Mouse (Mus musculus): ENCODE measurements around the gene Gm13288. TPM values are rescaled to one million over a fixed set of nuclear protein-coding genes. Genes with fewer than 3 reads are reported as not detected.

Gene Gm13288
- polyA plus RNA-seq, 1 experiment from 2014 or later, result not detected

Other genes with a start within 250 kb of the Gm13288 start
- not detected for gene Ifna15, start 247.3 kb upstream of the Gm13288 start, polyA plus RNA-seq (2014; fragmentation: Illumina TruSeq; extraction: RNeasy Lipid Tissue Mini Kit (QIAGEN cat#74804); ENCODE audit: low replicate concordance)
- not detected for gene Ifna14, start 233.7 kb upstream of the Gm13288 start, polyA plus RNA-seq (2014; fragmentation: Illumina TruSeq; extraction: RNeasy Lipid Tissue Mini Kit (QIAGEN cat#74804); ENCODE audit: low replicate concordance)
- gene Ifna9, start 213.1 kb upstream of the Gm13288 start, polyA plus RNA-seq (2014; fragmentation: Illumina TruSeq; extraction: RNeasy Lipid Tissue Mini Kit (QIAGEN cat#74804); ENCODE audit: low replicate concordance), result not detected
- gene Ifna12, start 202.2 kb upstream of the Gm13288 start, polyA plus RNA-seq (2014; fragmentation: Illumina TruSeq; extraction: RNeasy Lipid Tissue Mini Kit (QIAGEN cat#74804); ENCODE audit: low replicate concordance), result not detected
- gene C87499, start 171.1 kb upstream of the Gm13288 start, polyA plus RNA-seq (2014; fragmentation: Illumina TruSeq; extraction: RNeasy Lipid Tissue Mini Kit (QIAGEN cat#74804); ENCODE audit: low replicate concordance), result not detected
- gene Ifna13, start 161.1 kb upstream of the Gm13288 start, polyA plus RNA-seq (2014; fragmentation: Illumina TruSeq; extraction: RNeasy Lipid Tissue Mini Kit (QIAGEN cat#74804); ENCODE audit: low replicate concordance), result not detected
- not detected for gene Ifna16, start 128.6 kb upstream of the Gm13288 start, polyA plus RNA-seq (2014; fragmentation: Illumina TruSeq; extraction: RNeasy Lipid Tissue Mini Kit (QIAGEN cat#74804); ENCODE audit: low replicate concordance)
- not detected for gene Ifna2, start 121.6 kb upstream of the Gm13288 start, polyA plus RNA-seq (2014; fragmentation: Illumina TruSeq; extraction: RNeasy Lipid Tissue Mini Kit (QIAGEN cat#74804); ENCODE audit: low replicate concordance)
- not detected for gene Ifnab, start 114.2 kb upstream of the Gm13288 start, polyA plus RNA-seq (2014; fragmentation: Illumina TruSeq; extraction: RNeasy Lipid Tissue Mini Kit (QIAGEN cat#74804); ENCODE audit: low replicate concordance)
- not detected for gene Gm26566, start 83.7 kb upstream of the Gm13288 start, polyA plus RNA-seq (2014; fragmentation: Illumina TruSeq; extraction: RNeasy Lipid Tissue Mini Kit (QIAGEN cat#74804); ENCODE audit: low replicate concordance)
- 117 TPM for gene Klhl9, start 83.1 kb upstream of the Gm13288 start, polyA plus RNA-seq (2014; fragmentation: Illumina TruSeq; extraction: RNeasy Lipid Tissue Mini Kit (QIAGEN cat#74804); ENCODE audit: low replicate concordance)
- not detected for gene Gm13271, start 50.7 kb upstream of the Gm13288 start, polyA plus RNA-seq (2014; fragmentation: Illumina TruSeq; extraction: RNeasy Lipid Tissue Mini Kit (QIAGEN cat#74804); ENCODE audit: low replicate concordance)
- gene Gm13283, start 45.4 kb upstream of the Gm13288 start, polyA plus RNA-seq (2014; fragmentation: Illumina TruSeq; extraction: RNeasy Lipid Tissue Mini Kit (QIAGEN cat#74804); ENCODE audit: low replicate concordance), result not detected
- gene Gm13290, start 31.7 kb upstream of the Gm13288 start, polyA plus RNA-seq (2014; fragmentation: Illumina TruSeq; extraction: RNeasy Lipid Tissue Mini Kit (QIAGEN cat#74804); ENCODE audit: low replicate concordance), result not detected
- gene Gm13289, start 28.6 kb upstream of the Gm13288 start, polyA plus RNA-seq (2014; fragmentation: Illumina TruSeq; extraction: RNeasy Lipid Tissue Mini Kit (QIAGEN cat#74804); ENCODE audit: low replicate concordance), result not detected
- gene Gm13272, start 25.7 kb upstream of the Gm13288 start, polyA plus RNA-seq (2014; fragmentation: Illumina TruSeq; extraction: RNeasy Lipid Tissue Mini Kit (QIAGEN cat#74804); ENCODE audit: low replicate concordance), result not detected
- gene Ifnz, start 23.4 kb upstream of the Gm13288 start, polyA plus RNA-seq (2014; fragmentation: Illumina TruSeq; extraction: RNeasy Lipid Tissue Mini Kit (QIAGEN cat#74804); ENCODE audit: low replicate concordance), result not detected
- gene Gm13276, start 19.8 kb upstream of the Gm13288 start, polyA plus RNA-seq (2014; fragmentation: Illumina TruSeq; extraction: RNeasy Lipid Tissue Mini Kit (QIAGEN cat#74804); ENCODE audit: low replicate concordance), result not detected
- not detected for gene Gm13277, start 16.9 kb upstream of the Gm13288 start, polyA plus RNA-seq (2014; fragmentation: Illumina TruSeq; extraction: RNeasy Lipid Tissue Mini Kit (QIAGEN cat#74804); ENCODE audit: low replicate concordance)
- not detected for gene Gm13278, start 14.0 kb upstream of the Gm13288 start, polyA plus RNA-seq (2014; fragmentation: Illumina TruSeq; extraction: RNeasy Lipid Tissue Mini Kit (QIAGEN cat#74804); ENCODE audit: low replicate concordance)
- gene Gm13275, start 11.0 kb upstream of the Gm13288 start, polyA plus RNA-seq (2014; fragmentation: Illumina TruSeq; extraction: RNeasy Lipid Tissue Mini Kit (QIAGEN cat#74804); ENCODE audit: low replicate concordance), result not detected
- gene Gm13279, start 8.1 kb upstream of the Gm13288 start, polyA plus RNA-seq (2014; fragmentation: Illumina TruSeq; extraction: RNeasy Lipid Tissue Mini Kit (QIAGEN cat#74804); ENCODE audit: low replicate concordance), result not detected
- gene Gm13285, start 5.9 kb upstream of the Gm13288 start, polyA plus RNA-seq (2014; fragmentation: Illumina TruSeq; extraction: RNeasy Lipid Tissue Mini Kit (QIAGEN cat#74804); ENCODE audit: low replicate concordance), result not detected
- not detected for gene Gm13287, start 2.3 kb upstream of the Gm13288 start, polyA plus RNA-seq (2014; fragmentation: Illumina TruSeq; extraction: RNeasy Lipid Tissue Mini Kit (QIAGEN cat#74804); ENCODE audit: low replicate concordance)
- not detected for gene Ifna7, start 10.7 kb downstream of the Gm13288 start, polyA plus RNA-seq (2014; fragmentation: Illumina TruSeq; extraction: RNeasy Lipid Tissue Mini Kit (QIAGEN cat#74804); ENCODE audit: low replicate concordance)
- not detected for gene Ifna11, start 14.4 kb downstream of the Gm13288 start, polyA plus RNA-seq (2014; fragmentation: Illumina TruSeq; extraction: RNeasy Lipid Tissue Mini Kit (QIAGEN cat#74804); ENCODE audit: low replicate concordance)
- gene Ifna6, start 21.9 kb downstream of the Gm13288 start, polyA plus RNA-seq (2014; fragmentation: Illumina TruSeq; extraction: RNeasy Lipid Tissue Mini Kit (QIAGEN cat#74804); ENCODE audit: low replicate concordance), result not detected
- not detected for gene Ifna5, start 30.0 kb downstream of the Gm13288 start, polyA plus RNA-seq (2014; fragmentation: Illumina TruSeq; extraction: RNeasy Lipid Tissue Mini Kit (QIAGEN cat#74804); ENCODE audit: low replicate concordance)
- gene Ifna4, start 36.3 kb downstream of the Gm13288 start, polyA plus RNA-seq (2014; fragmentation: Illumina TruSeq; extraction: RNeasy Lipid Tissue Mini Kit (QIAGEN cat#74804); ENCODE audit: low replicate concordance), result not detected
- gene Ifna1, start 44.6 kb downstream of the Gm13288 start, polyA plus RNA-seq (2014; fragmentation: Illumina TruSeq; extraction: RNeasy Lipid Tissue Mini Kit (QIAGEN cat#74804); ENCODE audit: low replicate concordance), result not detected
- gene Ifne, start 74.7 kb downstream of the Gm13288 start, polyA plus RNA-seq (2014; fragmentation: Illumina TruSeq; extraction: RNeasy Lipid Tissue Mini Kit (QIAGEN cat#74804); ENCODE audit: low replicate concordance), result not detected

Measured in small intestine, adult 10 weeks (tissue).